Mouse (Mus musculus) myocyte (in vitro differentiated cells): ENCODE measurements around the gene Mark4. TPM values are rescaled to one million over a fixed set of nuclear protein-coding genes. Genes with fewer than 3 reads are reported as not detected.

ENCODE experiments used
- H3K27me3 ChIP-seq: one replicate; pipeline ENCODE4 v1.6.1; 2011; ENCODE audit not compliant: control insufficient read depth, insufficient read depth, insufficient read length
- H3K36me3 ChIP-seq: one replicate; pipeline ENCODE4 v1.6.1; 2011; ENCODE audit not compliant: control insufficient read depth, insufficient read depth
- H3K4me2 ChIP-seq: one replicate; pipeline ENCODE4 v1.6.1; 2011; ENCODE audit warnings: low read depth, control low read depth
- H3K4me3 ChIP-seq: one replicate; pipeline ENCODE4 v1.5.1; 2011; ENCODE audit warnings: mild to moderate bottlenecking, control low read depth, moderate library complexity
- H3K79me2 ChIP-seq: one replicate; pipeline ENCODE4 v1.6.1; 2011; ENCODE audit not compliant: control insufficient read depth, insufficient read depth
- H3ac ChIP-seq: one replicate; pipeline ENCODE4 v1.6.1; 2011; ENCODE audit not compliant: control insufficient read depth, insufficient read length
- CEBPB ChIP-seq: IDR thresholded peaks from 2 replicates; pipeline ENCODE4 v1.6.1; 2011; ENCODE audit warnings: mild to moderate bottlenecking, moderate library complexity; ENCODE audit not compliant: poor library complexity, insufficient read depth, severe bottlenecking
- E2F4 ChIP-seq: IDR thresholded peaks from one replicate; pipeline ENCODE4 v1.6.1; 2011; ENCODE audit warnings: mild to moderate bottlenecking, control low read depth, moderate library complexity; ENCODE audit not compliant: insufficient read depth
- MAX ChIP-seq: IDR thresholded peaks from one replicate; pipeline ENCODE4 v1.6.1; 2011; ENCODE audit warnings: low read depth, mild to moderate bottlenecking, control low read depth
- MYOD1 ChIP-seq, 3 experiments: IDR thresholded peaks; one replicate each; pipeline ENCODE4 v1.6.1; 2011; ENCODE audit warnings: control low read depth in 2 of 3, low read depth in 2 of 3, mild to moderate bottlenecking in 2 of 3, moderate library complexity in 1 of 3; ENCODE audit not compliant: insufficient read length in 2 of 3, control insufficient read depth in 1 of 3
- MYOG ChIP-seq, 3 experiments: IDR thresholded peaks; one replicate each; pipeline ENCODE4 v1.6.1; 2011; ENCODE audit warnings: control low read depth in 2 of 3, low read depth in 2 of 3, mild to moderate bottlenecking in 2 of 3; ENCODE audit not compliant: insufficient read length in 2 of 3, control insufficient read depth in 1 of 3, insufficient read depth in 1 of 3
- POLR2A ChIP-seq: IDR thresholded peaks from one replicate; pipeline ENCODE4 v1.6.1; 2011; ENCODE audit warnings: low read depth, mild to moderate bottlenecking, control low read depth, moderate library complexity; ENCODE audit not compliant: insufficient read length
- POLR2AphosphoS2 ChIP-seq: IDR thresholded peaks from one replicate; pipeline ENCODE4 v1.6.1; 2011; ENCODE audit warnings: low read depth, control low read depth; ENCODE audit not compliant: insufficient read length
- REST ChIP-seq: IDR thresholded peaks from one replicate; pipeline ENCODE4 v1.6.1; 2011; ENCODE audit warnings: mild to moderate bottlenecking, control low read depth, moderate library complexity; ENCODE audit not compliant: insufficient read depth, insufficient read length
- SRF ChIP-seq: IDR thresholded peaks from one replicate; pipeline ENCODE4 v1.6.1; 2011; ENCODE audit warnings: low read depth; ENCODE audit not compliant: control insufficient read depth, insufficient read length
- TCF12 ChIP-seq: IDR thresholded peaks from one replicate; pipeline ENCODE4 v1.6.1; 2011; ENCODE audit warnings: mild to moderate bottlenecking, control low read depth; ENCODE audit not compliant: poor library complexity, insufficient read depth, severe bottlenecking
- TCF3 ChIP-seq: IDR thresholded peaks from one replicate; pipeline ENCODE4 v1.6.1; 2011; ENCODE audit warnings: low read depth, control low read depth; ENCODE audit not compliant: insufficient read length
- USF1 ChIP-seq: IDR thresholded peaks from one replicate; pipeline ENCODE4 v1.6.1; 2011; ENCODE audit warnings: low read depth, mild to moderate bottlenecking, control low read depth, moderate library complexity
- polyA plus RNA-seq: library from polyadenylated mRNA; unstranded; fragments of >200 nt; fragmentation: generic; extraction: Trizol; gene quantifications from one replicate; pipeline ENCODE4 v1.2.1, GENCODE M21; 2012; ENCODE audit warnings: missing spikeins

The Mark4 gene
- polyA plus RNA-seq, 1 experiment, result 18.2 TPM

GRCm38 (mm10) chr7:19494751-19495474 lies 36.3 kb upstream of the Mark4 start:
- no peak for TF ChIP-seq POLR2A
- TF ChIP-seq SRF, result no peak
- no peak for TF ChIP-seq REST
- TF ChIP-seq POLR2AphosphoS2, result no peak
- TF ChIP-seq TCF3, result no peak
- no peak for TF ChIP-seq MYOD1 (IDR thresholded peaks at IDR 0.05; ENCODE audit: control insufficient read depth in 1 of 3, insufficient read length in 2 of 3, low read depth in 2 of 3)
- TF ChIP-seq E2F4, result no peak
- TF ChIP-seq CEBPB, result no peak
- TF ChIP-seq TCF12, result no peak
- TF ChIP-seq USF1, result no peak
- TF ChIP-seq MYOG (IDR thresholded peaks at IDR 0.05; ENCODE audit: control insufficient read depth in 1 of 3, insufficient read depth in 1 of 3, insufficient read length in 2 of 3, low read depth in 2 of 3), result no peak
- TF ChIP-seq MAX, result no peak
- H3K27me3 ChIP-seq, result peaks cover 48% of the 10 kb centered on the region

DNA sequence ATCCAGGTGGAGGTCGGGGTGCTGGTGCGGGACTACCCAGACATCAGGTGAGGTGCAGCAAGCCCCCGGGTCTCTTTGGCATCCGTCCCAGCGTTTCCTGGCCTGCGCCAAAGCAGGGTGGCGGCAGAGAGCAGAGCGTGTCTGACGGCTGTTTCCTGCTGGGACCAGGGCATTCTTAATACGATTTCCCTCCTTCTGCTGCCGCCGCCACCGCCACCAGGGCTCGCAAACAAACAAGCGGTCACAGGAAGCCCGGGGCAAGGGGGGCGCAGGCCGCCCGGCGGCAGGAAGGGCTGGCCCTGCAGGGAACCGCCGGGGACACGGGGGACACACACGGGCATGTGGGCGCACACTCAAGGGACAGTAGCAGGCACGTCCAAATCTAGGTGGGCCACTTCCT lies 33.1 kb upstream of the Mark4 start:
- Histone ChIP-seq H3K4me3 (no peak overlapping the region), H3K27me3 (peaks cover 67% of the 10 kb centered on the region), H3K4me2 (no peak overlapping the region), H3ac (no peak overlapping the region), H3K79me2 (no peaks in the 10 kb centered on the region), H3K36me3 (no peaks in the 10 kb centered on the region)
- TF ChIP-seq MYOG (IDR thresholded peaks at IDR 0.05; ENCODE audit: control insufficient read depth in 1 of 3, insufficient read depth in 1 of 3, insufficient read length in 2 of 3, low read depth in 2 of 3) (no peak), USF1 (no peak), POLR2A (no peak), TCF12 (no peak), TCF3 (no peak), REST (no peak), MAX (no peak), E2F4 (no peak), SRF (no peak), POLR2AphosphoS2 (no peak), MYOD1 (IDR thresholded peaks at IDR 0.05; ENCODE audit: control insufficient read depth in 1 of 3, insufficient read length in 2 of 3, low read depth in 2 of 3) (no peak), CEBPB (no peak)

More at GRCm38 (mm10) chr7:19494751-19495474, 36.3 kb upstream of the Mark4 start:
- Histone ChIP-seq H3K79me2 (no peaks in the 10 kb centered on the region), H3K4me2 (no peak overlapping the region), H3K4me3 (no peak overlapping the region), H3K36me3 (no peaks in the 10 kb centered on the region), H3ac (no peak overlapping the region)

GRCm38 (mm10) chr7:19489525-19489924 lies 30.9 kb upstream of the Mark4 start:
- Histone ChIP-seq H3K4me3 (no peak overlapping the region), H3K27me3 (peaks cover 59% of the 10 kb centered on the region), H3K4me2 (no peak overlapping the region), H3K36me3 (no peaks in the 10 kb centered on the region), H3K79me2 (no peaks in the 10 kb centered on the region), H3ac (no peak overlapping the region)
- TF ChIP-seq POLR2AphosphoS2, result no peak
- TF ChIP-seq REST, result no peak
- TF ChIP-seq CEBPB, result no peak
- no peak for TF ChIP-seq TCF3
- no peak for TF ChIP-seq MYOD1 (IDR thresholded peaks at IDR 0.05; ENCODE audit: control insufficient read depth in 1 of 3, insufficient read length in 2 of 3, low read depth in 2 of 3)
- no peak for TF ChIP-seq E2F4
- TF ChIP-seq MAX, result no peak
- no peak for TF ChIP-seq POLR2A
- TF ChIP-seq USF1, result no peak
- no peak for TF ChIP-seq MYOG (IDR thresholded peaks at IDR 0.05; ENCODE audit: control insufficient read depth in 1 of 3, insufficient read depth in 1 of 3, insufficient read length in 2 of 3, low read depth in 2 of 3)

DNA sequence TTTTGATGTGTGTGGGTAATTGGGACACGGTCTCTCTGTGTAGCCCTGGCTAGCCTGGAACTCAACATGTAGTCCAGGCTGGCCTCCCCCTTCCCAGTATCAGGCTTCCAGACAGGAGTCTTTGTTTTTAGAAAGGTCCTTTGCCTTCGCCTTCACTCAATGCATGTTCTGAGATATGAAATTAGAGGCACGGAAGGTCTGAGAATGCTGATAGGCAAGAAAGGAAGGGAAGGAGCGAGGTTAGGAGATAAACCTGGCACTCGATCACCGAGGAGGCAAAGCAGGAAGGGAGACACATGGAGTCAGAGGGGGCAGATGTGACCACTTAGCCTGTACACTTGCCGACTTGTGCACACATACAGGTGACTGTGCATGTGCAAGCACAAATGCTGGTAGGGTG lies 27.9 kb upstream of the Mark4 start:
- peaks cover 54% of the 10 kb centered on the region for H3K27me3 ChIP-seq
- no peaks in the 10 kb centered on the region for H3K79me2 ChIP-seq
- H3ac ChIP-seq, result no peak overlapping the region
- H3K36me3 ChIP-seq, result no peaks in the 10 kb centered on the region
- H3K4me3 ChIP-seq, result no peak overlapping the region
- no peak overlapping the region for H3K4me2 ChIP-seq
- TF ChIP-seq POLR2AphosphoS2 (no peak), MYOD1 (IDR thresholded peaks at IDR 0.05; ENCODE audit: control insufficient read depth in 1 of 3, insufficient read length in 2 of 3, low read depth in 2 of 3) (no peak), TCF3 (no peak), REST (no peak), SRF (no peak), MAX (no peak), CEBPB (no peak), USF1 (no peak), E2F4 (no peak), MYOG (IDR thresholded peaks at IDR 0.05; ENCODE audit: control insufficient read depth in 1 of 3, insufficient read depth in 1 of 3, insufficient read length in 2 of 3, low read depth in 2 of 3) (no peak), TCF12 (no peak)

- no peak overlapping the region for H3ac ChIP-seq
- H3K79me2 ChIP-seq, result no peaks in the 10 kb centered on the region
- H3K27me3 ChIP-seq, result peaks cover 58% of the 10 kb centered on the region
- no peak overlapping the region for H3K4me2 ChIP-seq
- no peak for TF ChIP-seq USF1
- no peak for TF ChIP-seq REST
- TF ChIP-seq MYOD1 (IDR thresholded peaks at IDR 0.05; ENCODE audit: control insufficient read depth in 1 of 3, insufficient read length in 2 of 3, low read depth in 2 of 3), result no peak
- TF ChIP-seq POLR2AphosphoS2, result no peak
- no peak for TF ChIP-seq TCF12
- no peak for TF ChIP-seq SRF
- no peak for TF ChIP-seq POLR2A
- no peak for TF ChIP-seq MAX
- TF ChIP-seq TCF3, result no peak
- no peak for TF ChIP-seq E2F4
- H3K4me3 ChIP-seq, result no peak overlapping the region
- H3K36me3 ChIP-seq, result no peaks in the 10 kb centered on the region
Measured at GRCm38 (mm10) chr7:19485488-19485887, 26.9 kb upstream of the Mark4 start.
